Comparison of ENCODE assay signal across 10 mouse cellular contexts in the genomic region with DNA sequence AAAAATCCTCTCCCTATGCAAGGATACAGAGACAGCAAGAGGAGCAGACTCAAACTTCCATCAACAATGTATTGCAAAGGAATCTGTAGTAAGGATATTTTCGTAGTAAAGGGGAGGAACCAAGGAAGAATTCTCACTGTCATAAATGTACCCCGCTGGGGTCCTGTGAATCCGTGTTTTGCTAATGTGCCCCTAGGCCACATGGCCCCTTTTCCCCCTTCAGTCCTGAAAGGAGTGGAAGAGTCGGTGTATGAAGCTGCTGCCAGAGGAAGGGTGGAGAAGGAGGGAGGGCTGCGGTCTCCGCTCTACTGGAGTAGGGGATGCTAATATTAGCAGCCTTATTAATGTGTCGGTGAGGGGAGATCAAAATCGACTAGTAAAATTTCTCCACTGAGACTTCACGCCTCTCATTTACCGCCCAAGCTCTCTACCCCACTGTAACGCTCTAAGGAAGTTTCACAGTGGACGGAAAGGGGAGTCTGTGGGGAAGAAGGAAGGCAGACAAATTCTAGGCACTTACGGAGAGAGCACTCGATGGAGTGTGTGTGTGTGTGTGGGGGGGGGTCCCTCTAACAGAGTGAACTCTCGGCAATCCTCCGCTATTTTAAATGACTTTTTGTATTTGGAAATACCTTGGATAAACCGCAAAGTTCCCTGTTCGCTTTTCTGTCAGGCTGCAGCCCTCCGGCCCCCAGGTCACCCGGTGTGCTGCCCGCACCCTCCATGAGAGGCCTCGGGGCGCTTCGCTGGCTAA. TPM values are rescaled to one million over a fixed set of nuclear protein-coding genes. Genes with fewer than 3 reads are reported as not detected.
DNase-seq lines count a peak whose midpoint lies in the region; ATAC-seq and TF ChIP-seq lines count a peak whose summit lies in the region.
"Had no signal": no experiment of that assay in that cellular context is flagged by ENCODE, and none has a peak within 500 bp of the region (broad histone marks: within the 10 kb centered on the region; RNA-seq: fewer than 3 reads in every experiment).

No protein-coding gene starts in this region.

- peak overlapping the region; percentile 72 for H3K4me3 ChIP-seq in testis, adult 2 months (ENCODE audit: control insufficient read depth, low read depth, low read length)
- H3K4me3 ChIP-seq in forebrain, embryonic 14.5 days (ENCODE audit: low read depth, low read length): peak overlapping the region; percentile 61
- H3K4me3 ChIP-seq in limb, embryonic 14.5 days (replicated peaks; ENCODE audit: low read length): peak overlapping the region; percentile 63
- H3K4me3 ChIP-seq: myocyte had no signal

- TF ChIP-seq CTCF in testis, adult 2 months (IDR thresholded peaks at IDR 0.05; ENCODE audit: control insufficient read depth, insufficient read depth, insufficient replicate concordance, low read depth, low read length): no peak

- TF ChIP-seq POLR2A in testis, adult 2 months (IDR thresholded peaks at IDR 0.05; ENCODE audit: control insufficient read depth, low read depth, low read length): no peak
- TF ChIP-seq POLR2A in limb, embryonic 14.5 days (IDR thresholded peaks at IDR 0.05; ENCODE audit: borderline replicate concordance, extremely low read depth, insufficient read depth, insufficient read length): no peak

- WGBS in forebrain, embryonic 14.5 days: under 1% methylated on average over 24 of the region's 24 CpGs
- 1% methylated on average over 24 of the region's 24 CpGs for WGBS in limb, embryonic 14.5 days

- H3K27me3 ChIP-seq in testis, adult 2 months (ENCODE audit: control insufficient read depth, insufficient read depth, low read length): peaks cover 2% of the 10 kb centered on the region; the same call in 1 of the 2 replicates
- peaks cover 61% of the 10 kb centered on the region for H3K27me3 ChIP-seq in forebrain, embryonic 14.5 days (replicated peaks; ENCODE audit: control insufficient read depth, insufficient read depth, low read length)
- H3K27me3 ChIP-seq in limb, embryonic 14.5 days (ENCODE audit: control insufficient read depth, insufficient read depth, low read length): peaks cover 53% of the 10 kb centered on the region

- no peak for ATAC-seq in forebrain, embryonic 14.5 days
- no peak for ATAC-seq in limb, embryonic 14.5 days (ENCODE audit: low FRiP score, low read depth)

- H3K4me1 ChIP-seq in testis, adult 2 months (ENCODE audit: control insufficient read depth, insufficient read depth, low read length): peaks cover 11% of the 10 kb centered on the region
- H3K4me1 ChIP-seq in forebrain, embryonic 14.5 days (ENCODE audit: control insufficient read depth, insufficient read depth, low read length): 0 out of 2 replicates have a peak, but pooled peaks cover 2% of the 10 kb centered on the region
- peaks cover 11% of the 10 kb centered on the region; the same call in 1 of the 2 replicates for H3K4me1 ChIP-seq in limb, embryonic 14.5 days (ENCODE audit: control insufficient read depth, insufficient read depth, low read length)

- peak overlapping the region; percentile 75 for H3K4me2 ChIP-seq in forebrain, embryonic 14.5 days (ENCODE audit: low read length)
- peak overlapping the region; percentile 77 for H3K4me2 ChIP-seq in limb, embryonic 14.5 days (replicated peaks; ENCODE audit: low read depth, low read length, severe bottlenecking)

- H3K36me3 ChIP-seq in testis, adult 2 months (ENCODE audit: control insufficient read depth, insufficient read depth, low read length): no peaks in the 10 kb centered on the region
- peaks cover 2% of the 10 kb centered on the region; the same call in 1 of the 2 replicates for H3K36me3 ChIP-seq in forebrain, embryonic 14.5 days (ENCODE audit: control insufficient read depth, insufficient read depth, low read length)
- peaks cover 8% of the 10 kb centered on the region; the same call in 1 of the 2 replicates for H3K36me3 ChIP-seq in limb, embryonic 14.5 days (ENCODE audit: control insufficient read depth, insufficient read depth, low read length)

- H3K9me3 ChIP-seq in forebrain, embryonic 14.5 days (replicated peaks; ENCODE audit: control insufficient read depth, low read length): no peaks in the 10 kb centered on the region
- no peaks in the 10 kb centered on the region for H3K9me3 ChIP-seq in limb, embryonic 14.5 days (ENCODE audit: control insufficient read depth, low read length)

- H3K27ac ChIP-seq in testis, adult 2 months (ENCODE audit: control insufficient read depth, insufficient read depth, low read depth, low read length): no peak overlapping the region
- H3K27ac ChIP-seq in forebrain, embryonic 14.5 days (ENCODE audit: low read depth, low read length): peak overlapping the region; percentile 91
- peak overlapping the region; percentile 16; the same call in 1 of the 2 replicates for H3K27ac ChIP-seq in limb, embryonic 14.5 days (replicated peaks; ENCODE audit: low read depth, low read length)

- DNase-seq in testis, postnatal 10 days (ENCODE audit: low spot score): no peak
- DNase-seq in forebrain, embryonic 14.5 days (ENCODE audit: low spot score): peak; percentile 43
- DNase-seq in limb, embryonic 14.5 days (ENCODE audit: low spot score): no peak
- no peak for DNase-seq in cerebellum, adult 9-11 months
- no peak for DNase-seq in natural killer cell, adult 2 months (ENCODE audit: low spot score in 2 of 2)
- no peak for DNase-seq in urinary bladder, adult 18-20 months (ENCODE audit: low spot score in 2 of 2)
- DNase-seq: cerebellum, postnatal 36 days; thymus, postnatal 14 days had no signal

- H3K9ac ChIP-seq in forebrain, embryonic 14.5 days (ENCODE audit: low read length): peak overlapping the region; percentile 87
- peak overlapping the region; percentile 72 for H3K9ac ChIP-seq in limb, embryonic 14.5 days (ENCODE audit: low read depth, low read length, severe bottlenecking)

RNA-seq across cellular contexts. Expression of a gene that starts 1.3 kb away (rescaled TPM):
- 4.3 and 4.5 TPM in 2 replicates for polyA plus RNA-seq in testis, adult 2 months (2012; rRNA removed)
- polyA plus RNA-seq in forebrain, embryonic 14.5 days (2014; fragmentation: Nextera tagmentation; extraction: Ambion mirVana): 55.7 and 77.2 TPM in 2 replicates
- polyA plus RNA-seq in limb, embryonic 14.5 days (2012; rRNA removed): 18.8 and 20.8 TPM in 2 replicates
- 35.1 and 35.7 TPM in 2 replicates for polyA plus RNA-seq in limb, embryonic 14.5 days (2014; fragmentation: Nextera tagmentation; extraction: Ambion mirVana)
- polyA plus RNA-seq: myocyte had no signal

RNA-seq across cellular contexts. Expression of a gene that starts 17.4 kb away (rescaled TPM):
- 10.8 and 12.3 TPM in 2 replicates for polyA plus RNA-seq in testis, adult 2 months (2012; rRNA removed)
- 4.4 and 5.8 TPM in 2 replicates for polyA plus RNA-seq in forebrain, embryonic 14.5 days (2014; fragmentation: Nextera tagmentation; extraction: Ambion mirVana)
- polyA plus RNA-seq in limb, embryonic 14.5 days (2012; rRNA removed): 6.8 and 7.4 TPM in 2 replicates
- polyA plus RNA-seq in limb, embryonic 14.5 days (2014; fragmentation: Nextera tagmentation; extraction: Ambion mirVana): 1.00 and 1.8 TPM in 2 replicates
- polyA plus RNA-seq: myocyte had no signal
